In genomic region chr5:72994928-72995327, GRCm38 (mm10) we compare ENCODE assay signal across 35 mouse cellular contexts. TPM values are rescaled to one million over a fixed set of nuclear protein-coding genes. Genes with fewer than 3 reads are reported as not detected.
A peak's percentile ranks its signal among the peaks of the same experiment; 100 is the strongest.
DNase-seq lines count a peak whose midpoint lies in the region; ATAC-seq lines count a peak whose summit lies in the region.
"Had no signal": no experiment of that assay in that cellular context is flagged by ENCODE, and none has a peak within 500 bp of the region (broad histone marks: within the 10 kb centered on the region; RNA-seq: fewer than 3 reads in every experiment).

No protein-coding gene starts in this region.

- H3K36me3 ChIP-seq in hindbrain, embryonic 11.5 days (ENCODE audit: control insufficient read depth, insufficient read depth, low read length): no peaks in the 10 kb centered on the region
- H3K36me3 ChIP-seq in hindbrain, embryonic 16.5 days (ENCODE audit: control insufficient read depth, insufficient read depth, low read length): no peaks in the 10 kb centered on the region
- H3K36me3 ChIP-seq in midbrain, embryonic 13.5 days: no peaks in the 10 kb centered on the region
- no peaks in the 10 kb centered on the region for H3K36me3 ChIP-seq in midbrain, embryonic 16.5 days (ENCODE audit: control insufficient read depth, insufficient read depth, low read length)
- H3K36me3 ChIP-seq: embryonic facial prominence, embryonic 10.5 days; embryonic facial prominence, embryonic 13.5 days; heart, embryonic 13.5 days; hindbrain, embryonic 15.5 days; intestine, embryonic 15.5 days had no signal

- no peak for ATAC-seq in hindbrain, embryonic 11.5 days (ENCODE audit: low FRiP score)
- ATAC-seq in hindbrain, embryonic 16.5 days: no peak
- ATAC-seq in midbrain, embryonic 13.5 days: no peak
- ATAC-seq in midbrain, embryonic 16.5 days: no peak
- ATAC-seq: activated CD4-positive, CD25-positive, alpha-beta regulatory T cell, adult 4 months; CD4-positive, CD25-positive, alpha-beta regulatory T cell, adult 4 months; intestine, embryonic 15.5 days had no signal

- WGBS in hindbrain, embryonic 11.5 days: 52% methylated on average over 2 of the region's 2 CpGs
- WGBS in hindbrain, embryonic 16.5 days: 28% methylated on average over 2 of the region's 2 CpGs
- WGBS in midbrain, embryonic 13.5 days: 66% methylated on average over 2 of the region's 2 CpGs
- 62% methylated on average over 2 of the region's 2 CpGs for WGBS in midbrain, embryonic 16.5 days

- no peaks in the 10 kb centered on the region for H3K27me3 ChIP-seq in hindbrain, embryonic 11.5 days (ENCODE audit: control insufficient read depth, insufficient read depth, low read length)
- no peaks in the 10 kb centered on the region for H3K27me3 ChIP-seq in hindbrain, embryonic 16.5 days (replicated peaks; ENCODE audit: control insufficient read depth, insufficient read depth, low read length)
- H3K27me3 ChIP-seq in midbrain, embryonic 13.5 days: no peaks in the 10 kb centered on the region
- H3K27me3 ChIP-seq in midbrain, embryonic 16.5 days (ENCODE audit: control insufficient read depth, insufficient read depth, low read depth, low read length): no peaks in the 10 kb centered on the region
- H3K27me3 ChIP-seq: embryonic facial prominence, embryonic 13.5 days; heart, embryonic 13.5 days; hindbrain, embryonic 15.5 days; intestine, embryonic 15.5 days had no signal

- H3K27ac ChIP-seq in hindbrain, embryonic 11.5 days (ENCODE audit: low read depth, low read length): peak overlapping the region; percentile 2; the same call in 1 of the 2 replicates
- no peak overlapping the region for H3K27ac ChIP-seq in hindbrain, embryonic 16.5 days (ENCODE audit: low read depth, low read length)
- H3K27ac ChIP-seq in midbrain, embryonic 13.5 days: peak overlapping the region; percentile 11; the same call in 1 of the 2 replicates
- H3K27ac ChIP-seq in midbrain, embryonic 16.5 days (ENCODE audit: low read length): no peak overlapping the region
- H3K27ac ChIP-seq: embryonic facial prominence, embryonic 10.5 days; embryonic facial prominence, embryonic 13.5 days; heart, embryonic 13.5 days; hindbrain, embryonic 15.5 days; intestine, embryonic 15.5 days had no signal

- no peak overlapping the region for H3K4me3 ChIP-seq in hindbrain, embryonic 11.5 days (ENCODE audit: low read depth, low read length)
- no peak overlapping the region for H3K4me3 ChIP-seq in hindbrain, embryonic 16.5 days (ENCODE audit: low read length)
- H3K4me3 ChIP-seq in midbrain, embryonic 13.5 days (replicated peaks): no peak overlapping the region
- no peak overlapping the region for H3K4me3 ChIP-seq in midbrain, embryonic 16.5 days (ENCODE audit: low read depth, low read length)
- H3K4me3 ChIP-seq: embryonic facial prominence, embryonic 10.5 days; embryonic facial prominence, embryonic 13.5 days; erythroblast, embryonic 14.5 days; heart, embryonic 13.5 days; hindbrain, embryonic 15.5 days; intestine, embryonic 15.5 days had no signal

- peak; percentile 11 for DNase-seq in heart, adult 11 months
- DNase-seq in heart, postnatal 14 days: no peak
- DNase-seq in hindbrain, embryonic 11.5 days (ENCODE audit: low spot score): no peak
- no peak for DNase-seq in kidney, postnatal 10 days
- DNase-seq: adrenal gland, adult 8-10 months; adrenal gland, postnatal 25 days; cerebellum, adult 11-12 months; cerebellum, adult 8-10 months; cerebellum, postnatal 10 days; cerebellum, postnatal 36 days; gastrocnemius, postnatal 10 days; gastrocnemius, postnatal 36 days; kidney, adult 11 months had no signal

- H3K4me2 ChIP-seq in hindbrain, embryonic 11.5 days (replicated peaks; ENCODE audit: low read depth, low read length): no peak overlapping the region
- no peak overlapping the region; the same call in 1 of the 2 replicates for H3K4me2 ChIP-seq in hindbrain, embryonic 16.5 days (ENCODE audit: low read length)
- no peak overlapping the region for H3K4me2 ChIP-seq in midbrain, embryonic 13.5 days (replicated peaks)
- no peak overlapping the region for H3K4me2 ChIP-seq in midbrain, embryonic 16.5 days (ENCODE audit: low read length)
- H3K4me2 ChIP-seq: embryonic facial prominence, embryonic 13.5 days; intestine, embryonic 15.5 days had no signal

- peaks cover 6% of the 10 kb centered on the region; the same call in 1 of the 2 replicates for H3K4me1 ChIP-seq in hindbrain, embryonic 11.5 days (replicated peaks; ENCODE audit: control insufficient read depth, insufficient read depth, low read length)
- peaks cover 3% of the 10 kb centered on the region; the same call in 1 of the 2 replicates for H3K4me1 ChIP-seq in hindbrain, embryonic 16.5 days (ENCODE audit: control insufficient read depth, insufficient read depth, low read depth, low read length)
- H3K4me1 ChIP-seq in midbrain, embryonic 13.5 days (replicated peaks): peaks cover 15% of the 10 kb centered on the region
- H3K4me1 ChIP-seq in midbrain, embryonic 16.5 days (ENCODE audit: control insufficient read depth, insufficient read depth, low read length): peaks cover 9% of the 10 kb centered on the region; the same call in 1 of the 2 replicates
- H3K4me1 ChIP-seq: intestine, embryonic 15.5 days had no signal

- intact Hi-C loops in heart, postnatal 14 days (cut with DNase I): loop anchor here (5.0 kb wide), 1 partner anchor 398 kb away; no protein-coding TSS in a partner anchor

- H3K9me3 ChIP-seq in hindbrain, embryonic 11.5 days (ENCODE audit: control insufficient read depth, low read length): no peaks in the 10 kb centered on the region
- H3K9me3 ChIP-seq in hindbrain, embryonic 16.5 days (ENCODE audit: control insufficient read depth, low read length): no peaks in the 10 kb centered on the region
- no peaks in the 10 kb centered on the region for H3K9me3 ChIP-seq in midbrain, embryonic 13.5 days
- no peaks in the 10 kb centered on the region for H3K9me3 ChIP-seq in midbrain, embryonic 16.5 days (replicated peaks; ENCODE audit: control insufficient read depth, low read length, poor library complexity, severe bottlenecking)
- H3K9me3 ChIP-seq: embryonic facial prominence, embryonic 10.5 days; embryonic facial prominence, embryonic 13.5 days; heart, embryonic 13.5 days; hindbrain, embryonic 15.5 days; intestine, embryonic 15.5 days had no signal

- H3K9ac ChIP-seq in hindbrain, embryonic 11.5 days (ENCODE audit: low read depth, low read length): no peak overlapping the region
- H3K9ac ChIP-seq in hindbrain, embryonic 16.5 days (ENCODE audit: low read depth, low read length): no peak overlapping the region
- H3K9ac ChIP-seq in midbrain, embryonic 13.5 days (replicated peaks): no peak overlapping the region
- H3K9ac ChIP-seq in midbrain, embryonic 16.5 days (ENCODE audit: low read depth, low read length): no peak overlapping the region
- H3K9ac ChIP-seq: embryonic facial prominence, embryonic 13.5 days; heart, embryonic 13.5 days; hindbrain, embryonic 15.5 days; intestine, embryonic 15.5 days had no signal

RNA-seq across cellular contexts. Expression of gene Slc10a4, which starts 11.8 kb away (rescaled TPM):
- not detected for total RNA-seq in heart, postnatal 14 days (2021)
- 16.0 and 18.1 TPM in 2 replicates for polyA plus RNA-seq in hindbrain, embryonic 11.5 days (2014; fragmentation: Nextera tagmentation; extraction: Ambion mirVana)
- 35.5 and 41.4 TPM in 2 replicates for polyA plus RNA-seq in hindbrain, embryonic 16.5 days (2015; fragmentation: Nextera tagmentation; extraction: Ambion mirVana)
- 19.4 and 28.6 TPM in 2 replicates for polyA plus RNA-seq in midbrain, embryonic 13.5 days (2015; fragmentation: Nextera tagmentation; extraction: Ambion mirVana)
- 25.3 and 28.9 TPM in 2 replicates for polyA plus RNA-seq in midbrain, embryonic 16.5 days (2015; fragmentation: Nextera tagmentation; extraction: Ambion mirVana)
- total RNA-seq: gastrocnemius, adult 18-20 months; gastrocnemius, postnatal 10 days; granulocyte monocyte progenitor cell, adult 5-6 weeks; heart, postnatal 25 days; hematopoietic stem cell, adult 5-6 weeks; MEL had no signal
- polyA plus RNA-seq: activated CD4-positive, CD25-positive, alpha-beta regulatory T cell, adult 4 months; C2C12; CD4-positive, CD25-positive, alpha-beta regulatory T cell, adult 4 months; erythroblast, embryonic 14.5 days had no signal

RNA-seq across cellular contexts. Expression of gene Gm10135, which starts 20.4 kb away (rescaled TPM):
- not detected for total RNA-seq in heart, postnatal 14 days (2021)
- polyA plus RNA-seq in hindbrain, embryonic 11.5 days (2014; fragmentation: Nextera tagmentation; extraction: Ambion mirVana): not detected in 2 replicates
- not detected in 2 replicates for polyA plus RNA-seq in hindbrain, embryonic 16.5 days (2015; fragmentation: Nextera tagmentation; extraction: Ambion mirVana)
- not detected in 2 replicates for polyA plus RNA-seq in midbrain, embryonic 13.5 days (2015; fragmentation: Nextera tagmentation; extraction: Ambion mirVana)
- not detected in 2 replicates for polyA plus RNA-seq in midbrain, embryonic 16.5 days (2015; fragmentation: Nextera tagmentation; extraction: Ambion mirVana)
- total RNA-seq: adrenal gland, adult 8-10 months; adrenal gland, postnatal 25 days; gastrocnemius, adult 18-20 months; gastrocnemius, postnatal 10 days; gastrocnemius, postnatal 36 days; granulocyte monocyte progenitor cell, adult 5-6 weeks; heart, adult 8-10 months; heart, postnatal 25 days; hematopoietic stem cell, adult 5-6 weeks had no signal
- polyA plus RNA-seq: activated CD4-positive, CD25-positive, alpha-beta regulatory T cell, adult 4 months; brain, embryonic 14.5 days; C2C12; CD4-positive, CD25-positive, alpha-beta regulatory T cell, adult 4 months; cortical plate, adult 2 months; embryonic facial prominence, embryonic 10.5 days; embryonic facial prominence, embryonic 13.5 days; erythroblast, embryonic 14.5 days; forebrain, embryonic 16.5 days; heart, embryonic 13.5 days; heart, embryonic 16.5 days; hindbrain, embryonic 15.5 days; intestine, embryonic 15.5 days had no signal

Comparison
In these comparisons a context has a peak if more than half of its experiments do, and no peak if none do; other contexts are left out.
1. H3K27ac ChIP-seq: peak in hindbrain, embryonic 11.5 days (single experiment) and midbrain, embryonic 13.5 days (single experiment); none in hindbrain, embryonic 16.5 days (single experiment) and midbrain, embryonic 16.5 days (single experiment).